ENCODE assay signal across 19 mouse cellular contexts in the genomic region with DNA sequence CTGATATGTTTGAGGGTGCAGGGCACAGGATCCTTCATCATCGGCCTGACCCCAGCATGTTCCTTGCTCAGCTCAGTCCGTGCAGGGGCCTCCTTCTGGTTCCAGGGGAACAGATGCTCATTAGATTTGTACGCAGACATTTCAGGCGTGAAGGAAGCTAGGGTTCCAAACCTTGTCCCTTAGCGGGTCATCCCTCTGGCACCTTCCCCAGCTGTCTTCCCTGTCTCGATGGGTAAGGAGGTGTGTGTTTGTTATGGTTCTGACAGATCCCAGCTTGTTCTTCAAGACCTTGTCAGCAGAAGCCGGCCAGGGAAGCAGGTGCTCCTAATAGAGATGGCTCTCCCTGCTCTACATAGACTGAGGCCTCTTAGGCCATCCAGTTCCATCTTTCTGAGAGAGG. TPM values are rescaled to one million over a fixed set of nuclear protein-coding genes. Genes with fewer than 3 reads are reported as not detected.
DNase-seq lines count a peak whose midpoint lies in the region; ATAC-seq lines count a peak whose summit lies in the region.
"Had no signal": no experiment of that assay in that cellular context is flagged by ENCODE, and none has a peak within 500 bp of the region (broad histone marks: within the 10 kb centered on the region; RNA-seq: fewer than 3 reads in every experiment).

No protein-coding gene starts in this region.

- peaks cover 30% of the 10 kb centered on the region for H3K27me3 ChIP-seq in hindbrain, embryonic 13.5 days
- H3K27me3 ChIP-seq in hindbrain, embryonic 11.5 days (ENCODE audit: control insufficient read depth, insufficient read depth, low read length) = peaks cover 5% of the 10 kb centered on the region; the same call in 1 of the 2 replicates
- peaks cover 38% of the 10 kb centered on the region for H3K27me3 ChIP-seq in midbrain, embryonic 13.5 days

- no peak for DNase-seq in hindbrain, embryonic 11.5 days (ENCODE audit: low spot score)
- DNase-seq in cerebellum, adult 18-20 months = peak; percentile 65 to 69
- peak; percentile 77 to 79 for DNase-seq in cerebellum, postnatal 10 days
- DNase-seq in layer of hippocampus, postnatal 25 days (ENCODE audit: extremely low spot score in 1 of 2, low spot score in 1 of 2) = no peak
- no peak for DNase-seq in embryo, embryonic 11 days
- DNase-seq in heart, adult 11 months = no peak
- DNase-seq: adrenal gland, postnatal 25 days; kidney, adult 18-20 months; lung, postnatal 10 days; thymus, postnatal 14 days had no signal

- peak overlapping the region; percentile 67; the same call in 1 of the 2 replicates for H3K27ac ChIP-seq in hindbrain, embryonic 13.5 days
- no peak overlapping the region for H3K27ac ChIP-seq in hindbrain, embryonic 11.5 days (ENCODE audit: low read depth, low read length)
- peak overlapping the region; percentile 64 for H3K27ac ChIP-seq in midbrain, embryonic 13.5 days
- H3K27ac ChIP-seq: embryonic facial prominence, embryonic 13.5 days; heart, embryonic 10.5 days; kidney, postnatal 0 days; limb, embryonic 15.5 days; liver, embryonic 15.5 days had no signal

- no peaks in the 10 kb centered on the region for H3K36me3 ChIP-seq in hindbrain, embryonic 13.5 days
- no peaks in the 10 kb centered on the region for H3K36me3 ChIP-seq in hindbrain, embryonic 11.5 days (ENCODE audit: control insufficient read depth, insufficient read depth, low read length)
- no peaks in the 10 kb centered on the region for H3K36me3 ChIP-seq in midbrain, embryonic 13.5 days
- H3K36me3 ChIP-seq: embryonic facial prominence, embryonic 13.5 days; heart, embryonic 10.5 days; limb, embryonic 15.5 days; liver, embryonic 15.5 days had no signal

- no peak for ATAC-seq in hindbrain, embryonic 13.5 days (ENCODE audit: low FRiP score)
- ATAC-seq in hindbrain, embryonic 11.5 days (ENCODE audit: low FRiP score) = no peak
- 0 out of 2 replicates have a peak, but pooled peaks have one; percentile 38 for ATAC-seq in midbrain, embryonic 13.5 days
- ATAC-seq: forebrain, embryonic 16.5 days had no signal

- H3K4me1 ChIP-seq in hindbrain, embryonic 13.5 days (replicated peaks) = peaks cover 36% of the 10 kb centered on the region
- peaks cover 8% of the 10 kb centered on the region for H3K4me1 ChIP-seq in hindbrain, embryonic 11.5 days (replicated peaks; ENCODE audit: control insufficient read depth, insufficient read depth, low read length)
- H3K4me1 ChIP-seq in midbrain, embryonic 13.5 days (replicated peaks) = peaks cover 38% of the 10 kb centered on the region
- H3K4me1 ChIP-seq: liver, embryonic 15.5 days had no signal

- H3K4me3 ChIP-seq in hindbrain, embryonic 13.5 days = no peak overlapping the region
- H3K4me3 ChIP-seq in hindbrain, embryonic 11.5 days (ENCODE audit: low read depth, low read length) = no peak overlapping the region
- H3K4me3 ChIP-seq in midbrain, embryonic 13.5 days (replicated peaks) = no peak overlapping the region
- H3K4me3 ChIP-seq: embryonic facial prominence, embryonic 13.5 days; heart, embryonic 10.5 days; limb, embryonic 15.5 days; liver, embryonic 15.5 days had no signal

- H3K9ac ChIP-seq in hindbrain, embryonic 13.5 days = peak overlapping the region; percentile 36; the same call in 1 of the 2 replicates
- no peak overlapping the region for H3K9ac ChIP-seq in hindbrain, embryonic 11.5 days (ENCODE audit: low read depth, low read length)
- H3K9ac ChIP-seq in midbrain, embryonic 13.5 days (replicated peaks) = no peak overlapping the region
- H3K9ac ChIP-seq: embryonic facial prominence, embryonic 13.5 days; limb, embryonic 15.5 days; liver, embryonic 15.5 days had no signal

- WGBS in hindbrain, embryonic 13.5 days = 48% methylated on average over 7 of the region's 7 CpGs
- WGBS in hindbrain, embryonic 11.5 days = 60% methylated on average over 7 of the region's 7 CpGs
- 63% methylated on average over 7 of the region's 7 CpGs for WGBS in midbrain, embryonic 13.5 days

- no peaks in the 10 kb centered on the region for H3K9me3 ChIP-seq in hindbrain, embryonic 13.5 days
- H3K9me3 ChIP-seq in hindbrain, embryonic 11.5 days (ENCODE audit: control insufficient read depth, low read length) = no peaks in the 10 kb centered on the region
- no peaks in the 10 kb centered on the region for H3K9me3 ChIP-seq in midbrain, embryonic 13.5 days
- H3K9me3 ChIP-seq: embryonic facial prominence, embryonic 13.5 days; heart, embryonic 10.5 days; limb, embryonic 15.5 days; liver, embryonic 15.5 days had no signal

- no peak overlapping the region for H3K4me2 ChIP-seq in hindbrain, embryonic 13.5 days
- H3K4me2 ChIP-seq in hindbrain, embryonic 11.5 days (replicated peaks; ENCODE audit: low read depth, low read length) = no peak overlapping the region
- no peak overlapping the region for H3K4me2 ChIP-seq in midbrain, embryonic 13.5 days (replicated peaks)
- H3K4me2 ChIP-seq: embryonic facial prominence, embryonic 13.5 days; limb, embryonic 15.5 days; liver, embryonic 15.5 days had no signal

RNA-seq across cellular contexts. Expression of gene Nptx1, which starts 17.5 kb away (rescaled TPM):
- 12.6 and 15.2 TPM in 2 replicates for polyA plus RNA-seq in hindbrain, embryonic 13.5 days (2015; fragmentation: Nextera tagmentation; extraction: Ambion mirVana)
- polyA plus RNA-seq in hindbrain, embryonic 11.5 days (2014; fragmentation: Nextera tagmentation; extraction: Ambion mirVana) = 8.7 and 11.2 TPM in 2 replicates
- polyA plus RNA-seq in midbrain, embryonic 13.5 days (2015; fragmentation: Nextera tagmentation; extraction: Ambion mirVana) = 7.3 and 8.6 TPM in 2 replicates
- 100 to 1,000 TPM; 388 to 423 TPM for total RNA-seq in layer of hippocampus, postnatal 25 days (2021)
- total RNA-seq: MEL had no signal
- polyA plus RNA-seq: liver, embryonic 15.5 days had no signal

RNA-seq across cellular contexts. Expression of gene Rptor, which starts 37.7 kb away (rescaled TPM):
- 10.2 and 10.6 TPM in 2 replicates for polyA plus RNA-seq in hindbrain, embryonic 13.5 days (2015; fragmentation: Nextera tagmentation; extraction: Ambion mirVana)
- 10.4 and 12.4 TPM in 2 replicates for polyA plus RNA-seq in hindbrain, embryonic 11.5 days (2014; fragmentation: Nextera tagmentation; extraction: Ambion mirVana)
- 9.7 and 11.7 TPM in 2 replicates for polyA plus RNA-seq in midbrain, embryonic 13.5 days (2015; fragmentation: Nextera tagmentation; extraction: Ambion mirVana)
- 10 to 100 TPM; 59.7 to 62.9 TPM for total RNA-seq in layer of hippocampus, postnatal 25 days (2021)

Comparison
In these comparisons a context has a peak if more than half of its experiments do, and no peak if none do; other contexts are left out.
1. DNase-seq: peak in cerebellum, adult 18-20 months (2 of 2) and cerebellum, postnatal 10 days (2 of 2); none in hindbrain, embryonic 11.5 days (single experiment), layer of hippocampus, postnatal 25 days (0 of 2), embryo, embryonic 11 days (single experiment) and heart, adult 11 months (single experiment).